Mouse (Mus musculus) kidney, adult 2 months (tissue): ENCODE results near the gene Ntf3. TPM values are rescaled to one million over a fixed set of nuclear protein-coding genes. Genes with fewer than 3 reads are reported as not detected.

Experiments used
- DNase-seq: peaks from one replicate; pipeline ENCODE4 v3.0.0; 2021
- H3K27ac ChIP-seq: fragments of 200-500 bp; 2 replicates; pipeline ENCODE4 v1.5.1; 2012; ENCODE audit warnings: low read depth, low read length, control low read depth, inconsistent platforms; ENCODE audit not compliant: insufficient read depth
- H3K27me3 ChIP-seq: fragments of 200-500 bp; replicated peaks from 2 replicates; pipeline ENCODE4 v1.6.1; 2012; ENCODE audit warnings: mild to moderate bottlenecking, moderate library complexity, low read length, inconsistent platforms; ENCODE audit not compliant: control insufficient read depth, insufficient read depth
- H3K36me3 ChIP-seq: fragments of 200-500 bp; 2 replicates; pipeline ENCODE4 v1.6.1; 2012; ENCODE audit warnings: mild to moderate bottlenecking, moderate library complexity, low read length, inconsistent platforms; ENCODE audit not compliant: control insufficient read depth, insufficient read depth
- H3K4me1 ChIP-seq: fragments of 200-500 bp; 2 replicates; pipeline ENCODE4 v1.6.1; 2011; ENCODE audit warnings: low read length; ENCODE audit not compliant: control insufficient read depth, insufficient read depth
- H3K4me3 ChIP-seq: fragments of 200-500 bp; 2 replicates; pipeline ENCODE4 v1.5.1; 2011; ENCODE audit warnings: mild to moderate bottlenecking, low read depth, low read length, control low read depth; ENCODE audit not compliant: insufficient read depth
- CTCF ChIP-seq: fragments of 200-500 bp; conservative IDR thresholded peaks from 2 replicates; pipeline ENCODE4 v1.5.1; 2011; ENCODE audit warnings: low read depth, mild to moderate bottlenecking, control low read depth, low read length, moderate library complexity, mixed read lengths; ENCODE audit not compliant: insufficient read depth, insufficient read length
- POLR2A ChIP-seq: fragments of 200-500 bp; IDR thresholded peaks from one replicate; pipeline ENCODE4 v1.6.1; 2011; ENCODE audit warnings: low read depth, low read length, control low read depth
- WGBS: fragments of 180-500 bp; shearing (Covaris S2); methylation state at CpG from one replicate; pipeline ENCODE4 v1.1.7; 2018; 5-methylcytosine and 5-hydroxymethylcytosine counted together
- polyA plus RNA-seq: library from polyadenylated mRNA; depleted of rRNA; stranded (reverse); fragments of >200 nt; gene quantifications from 2 replicates; pipeline ENCODE4 v1.2.3, GENCODE M21; 2012

The Ntf3 gene
- polyA plus RNA-seq, 1 experiment: 4.1 TPM

GRCm38 (mm10) chr6:126095041-126095440 is 71.7 kb downstream of the Ntf3 start:
- Histone ChIP-seq H3K36me3 (no peaks in the 10 kb centered on the region), H3K4me1 (no peaks in the 10 kb centered on the region), H3K27me3 (no peaks in the 10 kb centered on the region), H3K27ac (no peak overlapping the region), H3K4me3 (no peak overlapping the region)
- 68% methylated on average over 6 of the region's 6 CpGs for WGBS
- TF ChIP-seq CTCF: no peak
- no peak for TF ChIP-seq POLR2A
- DNase-seq: no peak

DNA sequence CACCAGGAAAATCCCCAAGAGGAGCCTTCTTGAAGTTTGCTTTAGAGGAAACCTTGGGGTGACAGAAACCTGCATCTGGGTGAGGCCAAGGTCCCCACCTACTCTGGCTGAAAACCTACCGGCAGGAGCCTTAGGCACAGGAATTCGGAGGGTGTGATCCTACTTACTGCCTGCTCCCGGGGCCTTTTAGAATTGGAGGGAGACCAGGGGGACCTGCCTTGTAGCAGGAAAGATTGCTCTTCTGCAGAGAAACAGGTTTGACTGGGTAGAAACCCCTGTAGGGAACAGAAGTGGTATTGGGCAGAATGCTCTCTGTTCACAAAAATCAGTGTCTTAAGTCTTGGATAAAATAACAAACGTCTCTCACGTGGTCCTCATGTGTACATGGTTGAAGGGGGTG is 74.7 kb downstream of the Ntf3 start:
- no peak for TF ChIP-seq POLR2A
- TF ChIP-seq CTCF: no peak
- Histone ChIP-seq H3K4me3 (no peak overlapping the region), H3K36me3 (no peaks in the 10 kb centered on the region), H3K27ac (no peak overlapping the region), H3K27me3 (no peaks in the 10 kb centered on the region), H3K4me1 (no peaks in the 10 kb centered on the region)
- DNase-seq: no peak
- 48% methylated on average over 5 of the region's 5 CpGs for WGBS

GRCm38 (mm10) chr6:126090063-126090462 is 76.6 kb downstream of the Ntf3 start:
- Histone ChIP-seq H3K36me3 (no peaks in the 10 kb centered on the region), H3K4me1 (no peaks in the 10 kb centered on the region), H3K27ac (no peak overlapping the region), H3K4me3 (no peak overlapping the region), H3K27me3 (no peaks in the 10 kb centered on the region)
- WGBS: 89% methylated on average over 1 of the region's 1 CpGs
- TF ChIP-seq POLR2A: no peak
- no peak for TF ChIP-seq CTCF
- no peak for DNase-seq

GRCm38 (mm10) chr6:126088489-126089265 is 78.0 kb downstream of the Ntf3 start:
- no peak for DNase-seq
- 90% methylated on average over 12 of the region's 12 CpGs for WGBS
- H3K4me1 ChIP-seq: no peaks in the 10 kb centered on the region
- no peaks in the 10 kb centered on the region for H3K27me3 ChIP-seq
- H3K27ac ChIP-seq: no peak overlapping the region
- no peaks in the 10 kb centered on the region for H3K36me3 ChIP-seq
- TF ChIP-seq POLR2A: no peak
- TF ChIP-seq CTCF: no peak
- no peak overlapping the region for H3K4me3 ChIP-seq

DNA sequence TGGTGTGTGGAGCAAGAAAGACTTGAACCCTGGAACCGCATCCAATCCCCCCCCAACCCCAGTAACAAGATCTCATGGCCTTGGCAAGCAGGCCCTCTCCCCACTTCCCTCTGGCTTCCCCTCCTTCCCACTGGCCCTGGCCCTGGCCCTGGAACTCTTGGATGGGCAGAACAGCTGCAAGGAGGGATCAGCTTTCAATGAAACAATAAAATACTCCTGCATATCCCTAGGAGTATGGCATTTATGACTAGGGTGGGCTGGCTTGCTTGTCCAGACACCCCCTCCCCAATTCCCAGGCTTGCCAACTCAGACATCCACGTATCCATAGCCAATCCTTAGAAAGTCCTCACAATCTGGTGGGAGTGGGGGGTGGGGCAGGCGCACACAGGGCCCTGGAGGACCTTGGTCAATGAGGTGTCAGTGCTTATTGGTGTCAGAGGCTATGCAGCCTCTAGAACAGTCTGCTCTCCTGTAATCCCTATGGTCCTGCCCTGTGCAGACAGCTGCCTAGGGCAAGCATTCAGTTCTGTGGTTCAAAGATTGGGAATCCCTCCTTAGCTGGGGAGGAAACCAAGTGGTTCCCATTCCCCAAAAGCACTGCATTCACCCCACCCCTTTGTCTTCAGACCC is 80.3 kb downstream of the Ntf3 start:
- WGBS: 57% methylated on average over 3 of the region's 3 CpGs
- H3K27ac ChIP-seq: no peak overlapping the region
- H3K4me3 ChIP-seq: no peak overlapping the region
- no peak for DNase-seq
- no peak for TF ChIP-seq CTCF
- TF ChIP-seq POLR2A: no peak
- H3K36me3 ChIP-seq: no peaks in the 10 kb centered on the region
- no peaks in the 10 kb centered on the region for H3K4me1 ChIP-seq
- H3K27me3 ChIP-seq: no peaks in the 10 kb centered on the region

DNA sequence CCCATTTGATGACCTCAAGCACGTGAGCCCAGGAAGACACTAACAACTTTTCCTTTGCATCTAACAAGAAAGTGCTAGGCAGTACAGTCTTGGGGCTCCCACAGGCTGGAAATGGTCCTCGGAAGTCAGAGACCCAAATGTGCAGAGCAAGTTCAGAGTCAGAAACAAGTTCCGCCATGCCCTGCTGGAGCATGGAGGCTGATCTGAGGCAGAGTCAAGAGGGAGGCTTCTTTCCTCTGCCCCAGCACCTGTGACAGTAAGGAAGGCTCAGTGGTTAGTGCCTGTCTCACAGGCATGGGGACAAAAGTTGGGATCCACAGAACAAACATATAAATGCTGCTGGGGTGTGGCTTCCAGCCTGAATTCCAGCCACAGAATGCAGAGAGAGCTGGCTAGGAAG is 86.2 kb downstream of the Ntf3 start:
- no peaks in the 10 kb centered on the region for H3K4me1 ChIP-seq
- TF ChIP-seq CTCF: no peak
- no peak for TF ChIP-seq POLR2A
- no peak overlapping the region for H3K27ac ChIP-seq
- H3K4me3 ChIP-seq: no peak overlapping the region
- no peaks in the 10 kb centered on the region for H3K27me3 ChIP-seq
- H3K36me3 ChIP-seq: no peaks in the 10 kb centered on the region
- WGBS: 89% methylated on average over 3 of the region's 3 CpGs
- no peak for DNase-seq

DNA sequence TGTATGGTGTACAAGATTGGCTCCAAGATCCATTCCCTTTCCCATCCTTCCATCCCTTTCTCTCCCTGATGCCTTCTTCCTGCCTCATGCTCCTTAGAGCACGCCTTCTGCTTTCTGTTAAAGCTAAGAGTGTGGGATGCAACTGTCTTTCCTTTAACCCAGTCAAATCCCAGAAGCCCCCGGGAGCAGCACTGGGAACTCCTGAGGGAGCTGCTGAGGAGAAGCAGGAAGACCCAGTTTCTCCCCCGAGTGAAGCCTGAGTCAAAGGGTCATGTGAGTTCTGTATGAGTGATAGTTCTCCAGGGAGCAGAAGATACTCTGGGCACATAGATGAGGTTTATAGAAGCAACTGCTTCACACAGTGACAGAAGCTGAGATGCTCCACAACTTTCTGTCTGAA is 109.0 kb downstream of the Ntf3 start:
- TF ChIP-seq POLR2A (no peak), CTCF (no peak)
- no peak overlapping the region for H3K27ac ChIP-seq
- H3K27me3 ChIP-seq: no peaks in the 10 kb centered on the region
- no peak for DNase-seq
- H3K36me3 ChIP-seq: no peaks in the 10 kb centered on the region
- H3K4me3 ChIP-seq: no peak overlapping the region
- WGBS: 67% methylated on average over 3 of the region's 3 CpGs
- H3K4me1 ChIP-seq: no peaks in the 10 kb centered on the region
